Mouse (Mus musculus): ENCODE measurements around the gene Gm20388. TPM values are rescaled to one million over a fixed set of nuclear protein-coding genes. Genes with fewer than 3 reads are reported as not detected.

Gene Gm20388
- total RNA-seq, 2 experiments from 2014 or later = 18.5 to 23.8 TPM

DNA sequence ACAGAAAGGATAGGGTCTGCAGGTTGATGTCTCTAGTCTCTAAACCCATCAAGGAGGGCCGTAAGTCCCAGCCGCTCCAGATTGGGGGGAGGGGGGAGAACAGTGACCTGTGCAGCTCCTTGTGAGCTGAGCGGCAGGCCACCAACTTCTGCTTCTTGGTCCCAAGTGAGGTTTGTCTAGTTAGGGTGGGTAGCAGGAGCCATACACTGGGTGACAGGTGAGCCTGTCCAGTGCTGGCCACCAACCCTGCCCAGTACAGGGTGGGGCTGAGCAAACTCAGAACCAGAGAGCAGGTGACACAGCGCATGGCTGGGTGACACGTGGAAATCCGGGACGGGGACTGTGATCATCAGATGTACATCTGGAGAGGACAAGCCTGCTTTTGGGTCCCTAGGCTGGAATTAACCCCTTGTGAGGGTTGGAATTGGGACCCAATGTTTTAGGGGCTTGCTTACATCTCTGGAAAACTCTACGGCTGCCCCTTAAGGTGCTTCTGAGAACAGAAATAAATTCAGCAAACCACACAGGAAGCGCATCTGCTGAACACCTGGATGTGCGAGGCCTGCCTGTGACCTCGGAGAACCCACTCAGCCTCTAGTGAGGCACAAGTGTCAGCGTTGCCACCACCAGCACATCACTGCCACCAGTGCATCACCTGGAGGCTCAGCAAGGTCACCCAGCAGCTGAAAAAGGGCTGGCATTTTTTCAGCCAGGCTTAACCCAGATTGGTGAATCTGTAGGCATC lies 2791.0 kb downstream of the Gm20388 start:
- no peak for ATAC-seq (replicated peaks; ENCODE audit: poor library complexity, severe bottlenecking)

DNA sequence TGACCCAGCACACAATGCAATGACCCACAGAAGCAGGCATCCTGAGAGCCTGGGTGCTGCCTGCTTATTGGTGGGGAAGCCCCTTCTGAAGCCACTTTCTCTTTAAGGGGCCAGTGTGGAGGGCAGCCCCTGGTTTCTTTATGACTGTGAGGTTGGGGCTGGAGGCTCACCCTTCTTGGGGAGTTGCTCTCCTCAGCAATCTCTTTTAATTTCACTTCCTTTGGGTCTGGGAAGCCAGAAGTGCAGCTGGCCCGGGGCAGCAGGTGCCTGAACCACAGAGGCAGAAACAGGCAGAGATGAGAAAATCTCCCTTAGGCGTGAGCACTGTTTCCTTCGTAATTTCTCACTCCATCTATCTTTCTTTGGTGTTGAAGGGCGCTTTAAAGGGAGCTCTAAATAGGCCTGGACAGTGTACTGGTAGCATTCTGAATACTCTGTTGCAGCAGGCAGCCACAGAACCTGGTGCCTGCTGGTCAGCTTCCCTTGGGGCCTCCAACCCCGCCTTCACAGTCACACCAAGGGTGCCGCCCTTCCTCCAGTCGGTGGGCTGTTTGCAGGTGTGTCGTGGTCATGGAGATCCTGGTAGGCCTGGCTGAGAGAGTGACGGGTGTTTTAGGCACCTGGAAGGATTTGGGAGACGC lies 2791.8 kb downstream of the Gm20388 start:
- ATAC-seq (replicated peaks; ENCODE audit: poor library complexity, severe bottlenecking) = peak; percentile 43

DNA sequence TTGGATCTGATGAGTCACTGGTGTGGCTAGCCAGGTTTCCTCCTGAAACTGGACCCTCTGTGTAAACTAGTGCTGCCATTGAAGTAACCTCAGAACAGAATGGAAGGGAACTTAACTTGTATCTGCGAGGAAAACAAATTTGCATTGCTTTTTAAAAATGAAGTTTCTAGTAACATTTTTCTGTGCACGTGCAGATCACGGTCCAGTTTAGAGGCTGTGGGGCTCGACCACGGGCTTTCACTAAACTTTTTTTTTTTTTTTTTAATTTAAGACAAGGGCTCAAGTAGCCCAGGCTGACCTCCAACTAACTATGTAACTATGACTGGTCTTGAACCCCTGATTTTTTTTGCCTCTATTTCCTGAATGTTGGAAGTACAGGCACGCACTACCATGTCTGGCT lies 2792.3 kb downstream of the Gm20388 start:
- ATAC-seq (replicated peaks; ENCODE audit: poor library complexity, severe bottlenecking) = no peak

DNA sequence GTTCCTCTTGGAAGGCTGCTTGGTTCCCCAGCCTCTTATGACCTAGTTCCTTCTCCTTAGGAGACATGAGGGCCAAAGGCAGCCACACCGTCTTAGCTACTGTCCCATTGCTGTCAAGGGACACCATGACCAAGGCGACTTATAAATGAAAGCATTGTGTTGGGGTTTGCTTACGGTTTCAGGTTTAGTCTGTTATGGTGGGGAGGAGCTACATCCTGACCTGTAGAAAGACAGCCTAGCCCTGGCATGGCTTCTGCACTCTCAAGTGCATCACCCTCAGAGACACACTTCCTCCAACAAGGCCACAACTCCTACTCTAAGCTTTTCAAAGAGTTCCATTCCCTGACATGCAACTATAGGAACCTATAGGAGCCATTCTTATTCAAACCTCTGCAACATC lies 2794.0 kb downstream of the Gm20388 start:
- ATAC-seq (replicated peaks; ENCODE audit: poor library complexity, severe bottlenecking) = no peak

DNA sequence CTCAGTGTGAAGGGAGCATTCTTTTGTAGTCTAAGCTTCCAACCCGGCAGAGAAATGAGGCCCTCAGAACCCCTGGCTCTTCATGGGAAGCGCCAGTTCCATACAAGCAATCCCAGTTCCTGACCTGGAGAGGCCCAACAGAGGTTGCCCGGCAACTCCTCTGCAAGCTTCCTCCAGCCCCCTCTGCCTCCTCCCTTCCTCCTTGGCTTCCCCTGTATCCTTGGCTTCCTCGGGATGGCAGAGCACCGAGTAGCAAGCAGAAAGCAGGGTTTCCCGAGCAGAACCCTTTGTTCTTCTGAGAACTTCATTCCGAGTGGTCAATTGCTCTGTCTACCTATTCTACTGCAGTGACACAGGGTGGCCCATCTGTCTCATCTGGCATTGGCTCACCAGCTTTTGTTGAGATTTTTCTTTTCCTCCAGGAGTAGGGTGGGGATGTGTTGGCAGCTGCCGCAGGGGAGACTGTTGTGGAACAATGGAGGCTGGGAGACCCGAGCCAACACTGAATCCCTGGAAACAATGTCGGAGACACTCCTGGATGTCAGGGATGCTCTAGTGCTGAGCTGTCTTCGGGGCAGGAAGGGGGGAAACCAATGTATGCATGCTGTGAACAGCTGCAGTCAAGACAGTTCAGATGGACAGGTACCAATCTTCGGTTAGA lies 2795.4 kb downstream of the Gm20388 start:
- no peak for ATAC-seq (replicated peaks; ENCODE audit: poor library complexity, severe bottlenecking)

DNA sequence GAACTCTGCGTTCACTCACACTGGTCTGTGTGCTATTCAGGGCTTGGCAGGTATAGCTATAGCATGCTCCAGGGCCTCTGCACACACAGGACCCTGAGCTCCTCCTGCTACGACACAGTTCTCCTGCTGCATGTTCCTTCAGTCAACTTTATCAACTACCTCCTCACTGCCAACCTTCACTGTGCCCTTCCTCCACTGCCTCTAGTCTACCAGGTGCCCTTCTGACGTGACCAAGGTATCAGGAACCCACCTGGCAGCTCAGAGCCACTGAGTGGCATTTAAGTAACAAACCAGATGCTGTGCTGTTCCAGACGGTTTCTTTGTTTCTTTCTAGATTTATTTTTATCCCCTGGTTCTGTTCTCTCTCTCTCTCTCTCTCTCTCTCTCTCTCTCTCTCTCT lies 2796.5 kb downstream of the Gm20388 start:
- ATAC-seq (replicated peaks; ENCODE audit: poor library complexity, severe bottlenecking) = no peak

DNA sequence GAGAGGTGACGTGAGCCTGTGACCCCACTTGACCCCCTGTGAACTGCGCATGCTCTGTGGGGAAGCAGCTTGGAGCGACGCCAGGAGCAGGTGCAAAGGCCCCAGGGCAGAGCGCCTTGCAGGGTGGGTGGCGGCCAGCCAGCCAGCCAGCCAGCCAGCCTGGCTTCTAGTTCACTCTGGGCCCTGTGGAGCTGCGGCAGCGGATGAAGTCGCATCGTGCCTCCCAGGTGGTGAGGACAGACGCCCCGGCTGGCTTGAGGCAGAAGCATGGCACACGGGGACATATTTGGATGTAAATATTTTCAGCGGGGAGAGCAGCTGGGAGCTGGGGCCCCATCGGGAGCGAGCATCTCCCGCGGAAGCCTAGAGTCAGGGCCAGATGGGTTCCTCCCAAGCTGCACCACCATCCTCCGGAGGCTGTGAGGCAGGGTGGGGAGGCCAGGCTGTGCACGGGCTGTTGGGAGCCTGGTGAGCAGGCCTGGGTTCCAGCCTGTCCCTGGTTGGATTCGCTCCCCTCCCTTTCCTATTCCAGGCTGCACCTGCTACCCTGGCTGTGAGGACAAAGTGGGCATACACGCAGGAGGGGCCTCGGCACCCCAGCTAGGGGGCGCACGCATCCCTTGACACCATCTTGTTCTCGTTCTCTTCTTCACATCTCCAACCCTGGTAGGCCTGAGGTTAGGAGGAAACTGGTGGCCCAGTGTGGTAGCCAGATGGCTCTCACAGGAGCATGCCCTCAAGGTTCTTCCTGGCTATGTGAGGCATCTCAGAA lies 2798.9 kb downstream of the Gm20388 start:
- ATAC-seq (replicated peaks; ENCODE audit: poor library complexity, severe bottlenecking) = no peak

DNA sequence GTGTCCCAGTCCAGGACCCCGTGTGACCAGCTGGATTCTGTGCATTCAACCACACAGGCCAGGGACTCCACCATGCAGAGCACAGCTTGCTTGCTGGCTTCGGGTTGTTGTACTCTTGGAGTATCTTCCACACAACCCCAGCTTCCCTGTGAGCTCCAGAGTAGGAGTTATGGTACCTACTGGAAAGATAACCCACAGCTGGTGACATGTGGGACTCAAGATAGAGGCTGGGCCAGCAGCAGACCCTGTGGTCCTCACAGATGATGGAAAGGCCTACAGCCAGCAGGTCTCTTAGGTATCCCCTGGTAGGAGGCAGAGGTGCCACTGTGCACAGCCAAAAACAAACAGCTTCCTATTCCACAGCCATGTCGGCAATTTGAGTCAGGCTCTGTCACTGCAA lies 2800.8 kb downstream of the Gm20388 start:
- ATAC-seq (replicated peaks; ENCODE audit: poor library complexity, severe bottlenecking) = no peak

DNA sequence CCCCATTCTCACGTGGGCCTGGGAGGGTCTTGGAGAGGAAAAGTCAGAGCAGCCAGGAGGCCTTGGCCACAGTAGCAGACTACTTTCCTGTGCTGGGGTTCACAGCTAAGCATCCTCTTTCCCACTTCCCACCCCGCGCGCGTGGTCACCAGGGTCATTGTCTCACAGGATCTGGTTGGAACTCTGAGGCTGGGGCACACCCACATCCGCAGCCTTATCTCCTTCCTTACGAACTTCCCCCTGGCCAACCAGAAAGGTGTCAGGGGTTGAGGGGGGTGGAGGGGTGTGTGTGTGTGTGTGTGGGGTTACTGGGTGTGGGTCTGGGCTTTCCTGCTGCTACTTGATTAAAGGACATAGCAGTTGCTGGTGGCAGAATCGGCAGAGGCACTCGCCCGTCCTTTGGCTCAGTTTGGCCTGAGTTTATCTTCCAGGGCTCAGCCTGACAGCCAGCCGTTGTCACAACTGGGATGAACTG lies 2801.3 kb downstream of the Gm20388 start:
- peak; percentile 76 for ATAC-seq (replicated peaks; ENCODE audit: poor library complexity, severe bottlenecking)

DNA sequence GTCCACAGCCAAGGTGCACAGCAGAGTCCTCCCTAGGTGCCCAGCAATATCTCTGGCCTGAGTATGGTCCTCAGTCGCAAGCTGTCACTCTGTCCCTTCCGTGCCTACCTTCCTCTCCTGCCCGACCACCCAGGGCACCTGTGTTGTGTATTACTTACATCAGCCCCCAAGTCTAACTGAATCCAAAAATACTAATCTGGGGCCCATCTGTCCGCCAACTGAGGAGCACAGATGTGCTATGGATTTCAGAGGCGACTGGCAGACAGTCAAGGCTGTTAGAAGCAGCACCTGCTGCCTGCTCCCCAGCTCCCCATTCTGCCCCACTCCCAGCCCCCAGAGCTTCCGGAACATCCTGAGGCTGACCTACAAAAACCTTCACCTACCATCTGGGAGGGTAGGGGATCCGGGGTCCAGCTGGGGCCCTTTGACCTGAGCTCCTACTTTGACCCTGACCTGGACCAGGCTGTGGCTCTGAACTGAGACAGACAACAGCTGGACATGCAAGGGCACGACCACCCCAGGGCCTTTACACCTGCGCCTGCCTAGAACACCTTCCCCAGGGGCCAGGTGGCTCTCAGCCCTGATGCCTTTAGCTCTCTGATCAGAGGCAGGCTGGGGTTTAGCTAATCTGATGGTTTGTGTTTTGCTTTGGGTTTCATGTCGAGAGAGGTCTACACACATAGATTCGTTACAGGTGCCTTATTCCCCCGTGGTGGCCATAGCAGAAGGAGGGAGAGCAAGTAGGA lies 2801.9 kb downstream of the Gm20388 start:
- ATAC-seq (replicated peaks; ENCODE audit: poor library complexity, severe bottlenecking) = no peak

DNA sequence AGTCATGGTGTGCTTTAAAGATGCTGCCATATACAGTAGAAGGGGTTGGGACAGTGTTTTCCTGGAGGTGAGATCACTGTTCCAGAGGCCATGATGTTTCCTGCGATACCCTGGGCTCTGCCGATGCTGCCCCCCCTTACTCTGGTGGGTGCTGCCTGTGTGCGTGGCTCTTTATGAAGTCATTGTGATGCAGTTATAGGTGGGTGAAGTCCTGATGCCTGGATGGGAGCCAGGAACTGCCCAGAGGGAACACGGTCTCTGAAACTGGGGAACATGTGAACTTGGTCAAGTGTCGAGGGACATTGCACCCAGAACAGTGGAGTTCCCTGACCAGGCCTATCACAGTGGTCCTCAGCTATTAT lies 2802.5 kb downstream of the Gm20388 start:
- no peak for ATAC-seq (replicated peaks; ENCODE audit: poor library complexity, severe bottlenecking)

DNA sequence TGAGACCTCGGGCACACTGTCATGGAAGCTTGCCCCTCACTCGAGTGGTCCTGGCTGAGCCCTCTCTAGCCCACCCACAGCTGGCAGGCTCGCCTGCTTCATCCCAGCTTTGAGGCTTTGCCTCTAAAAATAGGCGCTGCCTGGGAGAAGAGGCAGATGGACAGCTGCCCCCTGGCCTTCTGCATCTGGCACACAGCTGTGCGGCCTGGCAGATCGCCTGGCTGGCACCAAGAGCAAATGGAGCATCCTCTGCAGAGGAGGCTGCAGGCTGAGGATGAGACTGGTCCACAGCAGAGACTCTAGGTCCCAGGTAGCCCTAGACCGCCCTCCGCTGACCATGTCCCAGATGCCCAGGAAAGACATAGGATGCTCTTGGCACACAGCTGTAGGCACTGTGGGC lies 2805.9 kb downstream of the Gm20388 start:
- ATAC-seq (replicated peaks; ENCODE audit: poor library complexity, severe bottlenecking) = no peak

DNA sequence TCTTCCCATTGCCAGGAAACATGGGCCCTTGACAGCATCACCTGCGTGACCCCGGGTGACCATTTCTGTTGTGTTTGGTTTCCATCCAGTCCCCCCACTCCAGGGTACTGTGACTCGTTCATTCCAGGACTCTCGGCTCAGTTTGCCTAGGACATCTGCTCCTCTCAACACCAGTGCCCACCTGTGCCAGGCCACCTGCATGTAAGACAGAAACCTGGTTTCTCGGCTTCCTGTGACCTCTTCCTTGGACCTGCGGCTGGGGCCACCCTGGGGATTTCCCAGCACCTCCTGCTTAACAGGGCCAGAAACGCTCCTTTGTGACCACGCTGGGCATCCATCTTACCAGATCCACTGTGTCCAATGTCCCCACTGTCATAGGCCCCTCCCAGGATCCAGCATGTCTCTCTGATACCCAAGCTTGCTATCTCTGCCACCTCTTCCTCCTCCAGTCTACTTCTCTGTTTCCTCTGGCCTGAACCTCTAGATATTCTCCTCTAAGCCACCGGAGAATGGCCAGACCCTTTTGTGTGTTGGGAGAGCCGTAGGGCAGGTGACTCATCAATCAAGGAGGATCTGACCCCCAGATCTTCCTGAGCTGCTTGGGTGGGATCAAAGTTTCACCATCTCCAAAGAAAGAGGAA lies 2807.3 kb downstream of the Gm20388 start:
- peak; percentile 35 for ATAC-seq (replicated peaks; ENCODE audit: poor library complexity, severe bottlenecking)

DNA sequence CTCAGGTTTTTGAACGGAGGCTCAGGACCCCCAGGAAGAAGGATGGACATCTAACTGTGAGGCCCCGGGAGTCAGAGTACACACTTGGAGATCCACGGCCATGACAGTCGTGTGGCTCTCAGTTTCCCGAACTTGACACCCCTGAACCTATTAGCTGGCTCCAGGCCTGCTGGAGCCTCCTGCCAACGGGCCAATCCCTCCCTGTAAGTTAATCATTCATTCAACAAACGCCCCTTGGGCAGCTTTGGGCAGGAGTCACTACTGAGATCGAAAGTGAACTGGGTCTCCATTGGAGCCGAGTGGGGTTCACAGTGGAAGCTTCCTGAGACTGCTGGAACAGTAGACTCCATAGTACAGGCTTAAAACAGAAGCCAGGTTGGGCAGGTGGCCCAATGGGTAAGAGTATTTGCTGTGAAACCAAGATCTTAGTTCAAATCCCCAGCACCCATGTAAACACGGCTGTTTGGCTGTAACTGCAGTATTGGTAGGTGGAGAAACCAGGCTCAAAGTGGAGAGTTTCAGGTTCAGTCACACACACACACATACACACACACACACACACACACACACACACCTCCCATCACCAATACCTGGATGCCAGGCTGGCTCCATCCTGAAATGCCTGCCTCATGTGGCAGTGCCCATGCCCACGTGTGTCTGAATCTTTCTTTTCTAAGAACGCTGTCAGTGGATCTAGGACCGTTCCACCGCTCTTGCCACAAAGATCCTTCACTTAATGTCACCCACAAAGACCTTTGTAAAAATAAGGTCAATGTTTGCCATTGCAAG lies 2808.3 kb downstream of the Gm20388 start:
- ATAC-seq (replicated peaks; ENCODE audit: poor library complexity, severe bottlenecking) = no peak

DNA sequence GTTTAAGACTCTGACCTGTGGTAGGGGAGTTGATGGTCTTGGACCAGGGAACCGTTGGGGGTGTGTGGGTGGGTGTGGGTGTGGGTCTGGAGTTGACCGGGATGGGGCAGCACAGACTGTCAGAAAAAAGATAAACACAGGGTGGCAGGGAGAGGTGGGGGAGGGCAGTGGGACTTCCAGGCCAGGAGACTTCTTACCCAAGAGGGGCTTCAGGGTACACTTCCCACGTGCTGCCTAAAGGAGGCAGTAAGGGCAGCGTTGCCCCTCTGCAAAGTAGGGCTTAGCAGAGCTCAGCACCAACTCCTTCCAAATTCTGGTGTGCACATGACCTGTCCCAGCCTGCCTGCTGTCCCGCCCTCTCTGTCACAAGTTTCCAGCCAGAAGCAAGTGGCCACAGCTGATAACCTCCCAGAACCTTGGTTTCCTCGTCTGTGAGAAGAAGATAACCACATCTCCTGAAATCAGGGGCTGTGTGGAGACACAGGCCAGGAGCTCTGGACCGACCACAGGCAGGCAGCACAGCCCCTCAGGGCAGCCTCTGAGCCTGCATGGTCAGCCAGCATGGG lies 2808.9 kb downstream of the Gm20388 start:
- ATAC-seq (replicated peaks; ENCODE audit: poor library complexity, severe bottlenecking) = peak; percentile 60

DNA sequence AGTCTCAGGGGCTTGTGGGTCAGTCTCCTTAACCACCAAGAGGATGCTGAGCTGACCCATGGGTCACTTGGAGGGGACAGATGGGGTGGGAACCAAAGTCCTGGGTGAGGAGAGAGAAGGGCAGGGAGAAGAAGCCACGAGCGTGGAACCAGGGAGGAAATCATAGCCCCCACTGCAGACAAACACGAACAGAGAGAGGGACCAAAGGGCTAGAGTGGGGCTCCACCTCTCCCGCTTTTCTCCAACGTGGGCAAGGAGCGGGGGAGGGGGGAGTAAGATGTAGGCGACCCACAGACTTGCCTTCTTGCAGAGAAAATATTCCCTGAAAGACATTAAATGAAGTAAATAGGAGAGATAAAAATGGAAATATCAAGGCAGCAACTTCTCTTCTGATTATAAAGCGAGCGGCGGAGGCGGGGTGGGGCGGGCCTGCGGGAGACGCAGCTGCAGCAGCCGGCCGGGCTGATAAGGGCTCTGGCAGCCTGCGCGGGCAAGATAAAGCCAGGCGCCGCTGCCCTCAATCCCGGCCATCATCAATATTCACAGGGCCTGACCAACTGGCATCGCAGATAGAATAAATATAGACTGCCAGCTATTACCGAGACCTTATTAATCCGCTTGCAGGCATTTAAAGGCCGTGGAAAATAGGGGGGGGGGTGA lies 2809.6 kb downstream of the Gm20388 start:
- ATAC-seq (replicated peaks; ENCODE audit: poor library complexity, severe bottlenecking) = no peak

DNA sequence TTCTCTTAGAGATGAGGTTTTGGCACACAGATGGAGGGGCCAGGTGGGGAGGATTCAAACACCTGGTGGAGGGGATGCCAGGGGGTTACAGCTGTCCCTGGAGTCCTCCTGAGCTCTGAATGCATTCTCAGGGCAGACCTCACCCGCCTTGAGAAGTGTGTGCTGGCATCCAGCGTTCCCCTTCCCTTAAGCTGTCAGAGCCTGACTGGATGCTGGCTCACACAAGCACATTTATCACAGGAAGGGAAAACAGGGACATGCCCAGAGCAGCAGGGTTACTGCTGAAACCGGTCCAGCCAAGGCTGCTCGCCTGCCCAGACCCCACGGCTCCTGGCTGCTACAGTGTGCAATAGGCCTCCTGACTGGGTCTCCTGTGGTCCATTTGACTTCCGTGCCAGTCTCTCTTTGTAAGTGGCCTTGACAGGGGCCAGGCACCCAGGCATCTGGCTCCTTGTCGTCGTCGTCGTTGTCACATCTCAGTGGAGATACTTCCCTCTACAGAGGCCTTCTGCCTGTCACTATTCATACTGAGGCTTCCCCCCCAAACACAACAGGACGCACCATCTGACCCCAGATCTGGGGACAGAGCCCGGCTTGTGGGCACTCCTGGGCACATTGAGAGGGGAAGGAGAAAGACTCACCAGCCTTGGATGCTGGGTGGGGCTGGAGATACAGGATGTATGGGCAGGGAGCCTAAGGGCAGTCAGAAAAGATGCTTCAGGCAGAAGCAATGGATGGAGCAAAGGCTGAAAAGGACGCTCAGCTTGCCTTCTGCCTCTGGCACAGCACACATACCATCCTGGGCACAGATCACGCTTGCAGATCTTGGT lies 2810.4 kb downstream of the Gm20388 start:
- peak; percentile 17; the same call in 1 of the 2 replicates for ATAC-seq (replicated peaks; ENCODE audit: poor library complexity, severe bottlenecking)
